Mouse (Mus musculus): ENCODE data around the gene Arhgap23. TPM values are rescaled to one million over a fixed set of nuclear protein-coding genes. Genes with fewer than 3 reads are reported as not detected.

Arhgap23 gene
- polyA plus RNA-seq, 1 experiment from 2014 or later, result 3.5 TPM

DNA sequence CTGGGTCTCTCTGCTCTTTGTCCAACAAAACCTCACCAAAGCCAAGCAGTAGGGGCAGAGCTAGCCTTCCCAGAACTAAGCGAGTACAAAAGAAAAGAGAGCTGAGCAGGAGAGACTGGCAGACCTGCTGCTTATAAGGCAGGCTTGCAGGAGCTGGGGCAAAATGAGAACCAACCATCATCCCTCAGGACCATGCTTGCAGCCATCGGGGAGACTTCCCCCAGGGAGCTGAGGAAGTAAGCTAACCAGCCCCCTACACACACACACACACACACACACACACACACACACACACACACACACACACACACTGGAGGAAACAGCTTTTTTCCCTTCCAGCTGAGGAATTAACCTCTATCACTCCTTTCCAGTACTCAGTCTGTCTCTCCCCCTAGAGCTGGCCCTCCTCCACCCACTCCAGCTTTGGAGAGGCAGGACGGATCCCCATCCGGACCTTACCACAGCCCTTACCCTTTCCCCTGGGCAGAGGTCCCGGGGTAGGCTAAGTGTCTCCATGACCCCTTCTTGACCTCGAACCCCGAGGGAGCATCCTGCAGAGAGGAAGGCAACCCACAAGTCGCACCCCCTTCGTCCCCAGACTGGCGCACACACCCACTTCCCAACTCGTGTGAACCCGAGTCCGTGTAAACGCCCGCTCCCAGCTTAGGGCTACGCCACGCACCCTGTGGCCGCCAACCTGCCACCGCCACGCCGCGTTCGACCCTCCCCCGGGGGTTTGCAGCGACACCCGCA lies 130.7 kb downstream of the Arhgap23 start:
- Histone ChIP-seq H3K36me3 (ENCODE audit: control insufficient read depth, insufficient read depth) (no peaks in the 10 kb centered on the region), H3K9ac (ENCODE audit: low read depth, low read length) (no peak overlapping the region), H3K27me3 (replicated peaks; ENCODE audit: control insufficient read depth, insufficient read depth, low read length) (peaks cover 76% of the 10 kb centered on the region), H3K9me3 (ENCODE audit: control insufficient read depth) (no peaks in the 10 kb centered on the region), H3K4me3 (ENCODE audit: low read depth, low read length) (peak overlapping the region; percentile 55), H3K4me1 (replicated peaks; ENCODE audit: control insufficient read depth, insufficient read depth, low read length) (no peaks in the 10 kb centered on the region), H3K27ac (ENCODE audit: low read depth, low read length) (no peak overlapping the region), H3K4me2 (replicated peaks; ENCODE audit: low read depth) (peak overlapping the region; percentile 92)
- 0 out of 2 replicates have a peak, but pooled peaks have one; percentile 26 for ATAC-seq
- TF ChIP-seq CTCF (IDR thresholded peaks at IDR 0.05; ENCODE audit: low read depth), result no peak
- 12% methylated on average over 26 of the region's 26 CpGs for WGBS

DNA sequence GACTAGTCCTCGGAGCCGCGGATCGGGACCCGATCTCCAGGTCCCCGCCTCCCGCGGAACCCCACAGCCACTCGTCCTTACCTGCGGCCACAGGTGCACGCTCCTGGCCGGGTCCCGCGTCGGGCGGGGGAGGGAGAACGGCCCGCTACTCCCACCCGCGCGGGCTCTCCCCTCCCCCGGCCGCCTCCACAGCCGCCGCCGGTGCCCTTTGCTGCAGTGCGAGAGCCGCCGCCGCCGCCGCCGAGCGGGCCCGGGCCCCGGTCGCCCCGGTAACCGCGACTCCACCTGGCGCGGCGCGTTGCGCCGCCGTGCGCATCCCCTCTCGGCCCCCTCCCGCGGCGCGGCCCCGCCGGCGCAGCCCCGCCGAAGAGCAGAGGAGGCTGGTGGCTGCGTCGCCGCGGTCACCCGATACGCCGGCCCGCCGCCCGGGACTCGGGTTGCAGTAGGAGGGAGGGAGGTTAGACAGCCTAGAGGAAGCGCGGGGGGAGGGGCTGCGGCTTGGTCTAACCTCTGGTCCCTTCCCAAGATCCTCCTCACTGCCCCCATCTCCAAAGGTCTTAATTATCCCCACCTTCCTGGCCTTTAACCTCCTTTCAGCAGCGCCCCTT lies 131.6 kb downstream of the Arhgap23 start:
- ATAC-seq, result no peak
- Histone ChIP-seq H3K4me2 (replicated peaks; ENCODE audit: low read depth) (peak overlapping the region; percentile 92), H3K9me3 (ENCODE audit: control insufficient read depth) (no peaks in the 10 kb centered on the region), H3K4me1 (replicated peaks; ENCODE audit: control insufficient read depth, insufficient read depth, low read length) (no peaks in the 10 kb centered on the region), H3K27ac (ENCODE audit: low read depth, low read length) (no peak overlapping the region), H3K36me3 (ENCODE audit: control insufficient read depth, insufficient read depth) (no peaks in the 10 kb centered on the region), H3K27me3 (replicated peaks; ENCODE audit: control insufficient read depth, insufficient read depth, low read length) (peaks cover 85% of the 10 kb centered on the region), H3K4me3 (ENCODE audit: low read depth, low read length) (peak overlapping the region; percentile 55), H3K9ac (ENCODE audit: low read depth, low read length) (peak overlapping the region; percentile 34; the same call in 1 of the 2 replicates)
- no peak for TF ChIP-seq CTCF (IDR thresholded peaks at IDR 0.05; ENCODE audit: low read depth)
- 2% methylated on average over 16 of the region's 73 CpGs for WGBS

DNA sequence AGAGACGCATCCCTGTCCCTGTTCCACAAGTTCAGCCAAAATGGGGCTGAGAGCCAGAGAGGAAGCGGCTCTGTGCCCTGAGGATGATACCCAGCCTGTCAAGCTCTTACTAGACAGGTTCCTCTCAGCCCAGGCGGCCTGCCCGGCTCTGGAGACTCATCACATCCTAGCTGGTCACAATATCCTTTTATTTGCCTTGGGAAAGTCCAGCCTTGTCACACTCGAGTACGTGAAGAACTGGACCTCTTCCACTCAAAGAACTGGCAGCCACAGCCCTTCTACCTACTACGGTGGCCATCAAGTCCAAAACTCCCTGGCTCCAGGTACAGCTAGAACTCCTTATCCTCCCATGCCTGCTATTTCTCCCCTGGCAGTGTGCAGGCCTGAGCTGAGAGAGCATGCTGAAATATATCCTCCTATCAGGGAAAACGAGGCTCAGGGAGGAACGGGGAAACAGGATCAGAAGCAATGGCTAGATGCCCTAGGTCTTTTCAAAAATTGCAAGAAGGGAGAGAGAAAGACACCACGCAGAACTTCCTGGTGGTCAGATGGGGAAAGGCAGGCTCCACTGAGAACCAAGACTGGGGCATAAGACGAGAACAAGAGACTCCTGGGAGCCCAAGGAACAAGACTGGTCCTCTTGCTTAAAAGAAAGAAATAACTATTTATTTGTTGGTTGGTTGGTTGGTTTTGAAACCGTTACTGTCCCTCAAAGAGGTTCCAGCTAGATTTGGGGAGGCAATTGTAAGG lies 132.8 kb downstream of the Arhgap23 start:
- Histone ChIP-seq H3K9me3 (ENCODE audit: control insufficient read depth) (no peaks in the 10 kb centered on the region), H3K4me3 (ENCODE audit: low read depth, low read length) (no peak overlapping the region), H3K4me2 (replicated peaks; ENCODE audit: low read depth) (no peak overlapping the region), H3K27ac (ENCODE audit: low read depth, low read length) (no peak overlapping the region), H3K4me1 (replicated peaks; ENCODE audit: control insufficient read depth, insufficient read depth, low read length) (no peaks in the 10 kb centered on the region), H3K36me3 (ENCODE audit: control insufficient read depth, insufficient read depth) (no peaks in the 10 kb centered on the region), H3K9ac (ENCODE audit: low read depth, low read length) (no peak overlapping the region), H3K27me3 (replicated peaks; ENCODE audit: control insufficient read depth, insufficient read depth, low read length) (peaks cover 81% of the 10 kb centered on the region)
- no peak for ATAC-seq
- TF ChIP-seq CTCF (IDR thresholded peaks at IDR 0.05; ENCODE audit: low read depth), result peak; percentile 21; the same call in 1 of the 2 replicates
- WGBS, result 63% methylated on average over 12 of the region's 12 CpGs

DNA sequence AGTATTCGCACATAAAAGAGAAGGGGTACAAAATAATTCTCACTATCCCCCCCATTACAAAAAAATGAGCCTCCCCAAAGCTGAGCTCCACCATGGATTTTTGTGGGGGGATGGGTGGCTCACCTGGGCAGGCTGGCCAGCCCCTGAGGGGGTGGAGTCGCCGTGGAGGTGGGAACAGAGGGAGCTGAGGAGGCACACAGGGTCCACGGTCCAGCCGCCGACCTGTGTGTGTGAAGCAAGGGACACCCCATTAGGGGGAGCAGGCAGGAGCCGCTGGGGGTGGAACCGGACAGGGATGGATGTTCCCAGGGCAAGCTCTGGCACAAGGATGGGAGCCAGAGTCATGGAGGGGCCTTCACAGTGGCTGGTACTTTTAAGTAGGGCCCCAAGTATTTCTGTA lies 133.4 kb downstream of the Arhgap23 start:
- H3K4me1 ChIP-seq (replicated peaks; ENCODE audit: control insufficient read depth, insufficient read depth, low read length), result no peaks in the 10 kb centered on the region
- H3K36me3 ChIP-seq (ENCODE audit: control insufficient read depth, insufficient read depth), result no peaks in the 10 kb centered on the region
- no peaks in the 10 kb centered on the region for H3K9me3 ChIP-seq (ENCODE audit: control insufficient read depth)
- H3K27ac ChIP-seq (ENCODE audit: low read depth, low read length), result no peak overlapping the region
- H3K4me2 ChIP-seq (replicated peaks; ENCODE audit: low read depth), result no peak overlapping the region
- peaks cover 75% of the 10 kb centered on the region for H3K27me3 ChIP-seq (replicated peaks; ENCODE audit: control insufficient read depth, insufficient read depth, low read length)
- H3K9ac ChIP-seq (ENCODE audit: low read depth, low read length), result no peak overlapping the region
- WGBS, result 42% methylated on average over 8 of the region's 8 CpGs
- no peak for TF ChIP-seq CTCF (IDR thresholded peaks at IDR 0.05; ENCODE audit: low read depth)
- ATAC-seq, result no peak
- H3K4me3 ChIP-seq (ENCODE audit: low read depth, low read length), result no peak overlapping the region

Other genes with a start within 250 kb of the Arhgap23 start
- 17.5 and 18.1 TPM in 2 replicates for gene Kpnb1, start 227.7 kb upstream of the Arhgap23 start, polyA plus RNA-seq (2015; fragmentation: Nextera tagmentation; extraction: Ambion mirVana)
- 41.9 and 54.7 TPM in 2 replicates for gene Npepps, start 134.9 kb upstream of the Arhgap23 start, polyA plus RNA-seq (2015; fragmentation: Nextera tagmentation; extraction: Ambion mirVana)
- gene Mrpl45, start 99.8 kb upstream of the Arhgap23 start, polyA plus RNA-seq (2015; fragmentation: Nextera tagmentation; extraction: Ambion mirVana), result 40.2 and 40.5 TPM in 2 replicates
- gene Gpr179, start 63.5 kb upstream of the Arhgap23 start, polyA plus RNA-seq (2015; fragmentation: Nextera tagmentation; extraction: Ambion mirVana), result 0.07 and 0.20 TPM in 2 replicates
- 2.4 and 2.5 TPM in 2 replicates for gene Socs7, start 53.0 kb upstream of the Arhgap23 start, polyA plus RNA-seq (2015; fragmentation: Nextera tagmentation; extraction: Ambion mirVana)
- gene 4933428G20Rik, start 84.8 kb downstream of the Arhgap23 start, polyA plus RNA-seq (2015; fragmentation: Nextera tagmentation; extraction: Ambion mirVana), result 0.10 and 0.21 TPM in 2 replicates
- gene Srcin1, start 160.7 kb downstream of the Arhgap23 start, polyA plus RNA-seq (2015; fragmentation: Nextera tagmentation; extraction: Ambion mirVana), result 0.18 and 0.24 TPM in 2 replicates
- 1.1 and 1.3 TPM in 2 replicates for gene Epop, start 214.2 kb downstream of the Arhgap23 start, polyA plus RNA-seq (2015; fragmentation: Nextera tagmentation; extraction: Ambion mirVana)
- gene Mllt6, start 247.9 kb downstream of the Arhgap23 start, polyA plus RNA-seq (2015; fragmentation: Nextera tagmentation; extraction: Ambion mirVana), result 1.4 and 1.6 TPM in 2 replicates

All from intestine, postnatal 0 days (tissue).